Mouse (Mus musculus): ENCODE results near the gene Ccdc87. TPM values are rescaled to one million over a fixed set of nuclear protein-coding genes. Genes with fewer than 3 reads are reported as not detected.
A peak's percentile ranks its signal among the peaks of the same experiment; 100 is the strongest.
"Not testable (repeated sequence)": the region's sequence is repeated elsewhere in the genome, so short reads cannot be mapped to it uniquely, and the experiment has no call there.

Ccdc87 gene
- polyA plus RNA-seq, 1 experiment from 2014 or later, result 0.07 TPM

DNA sequence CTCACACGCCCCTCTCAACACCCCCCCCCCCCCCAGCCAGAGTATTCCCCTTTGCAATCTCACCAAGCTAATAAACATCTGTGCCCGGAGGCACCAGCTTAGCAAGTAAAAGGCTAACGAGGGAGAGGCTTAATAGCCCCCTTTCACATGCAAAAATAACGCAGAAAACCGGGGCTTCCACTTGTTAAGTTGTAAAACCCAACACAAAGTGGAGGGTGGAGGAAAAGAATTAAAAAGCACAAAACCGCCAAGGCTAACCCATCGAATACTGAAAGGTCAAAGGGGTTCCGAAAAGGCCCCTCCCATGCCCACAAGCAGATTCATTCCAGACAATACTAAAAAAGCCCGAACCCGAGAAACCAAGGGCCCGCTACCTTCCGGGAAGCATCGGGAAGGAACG, 28.9 kb upstream of the Ccdc87 start:
- Histone ChIP-seq H3K4me2 (replicated peaks; ENCODE audit: low read depth, low read length) (peak overlapping the region; percentile 91), H3K27me3 (ENCODE audit: control insufficient read depth, insufficient read depth, low read length) (no peaks in the 10 kb centered on the region), H3K36me3 (ENCODE audit: control insufficient read depth, insufficient read depth, low read length) (no peaks in the 10 kb centered on the region), H3K27ac (ENCODE audit: low read length) (no peak overlapping the region), H3K4me1 (ENCODE audit: control insufficient read depth, insufficient read depth, low read length) (peaks cover 11% of the 10 kb centered on the region), H3K9ac (replicated peaks; ENCODE audit: low read depth, low read length) (peak overlapping the region; percentile 76), H3K4me3 (ENCODE audit: low read depth, low read length) (peak overlapping the region; percentile 93), H3K9me3 (ENCODE audit: control insufficient read depth, low read depth, low read length) (no peaks in the 10 kb centered on the region)
- ATAC-seq (ENCODE audit: insufficient number of reproducible peaks, insufficient read depth, low FRiP score, low read depth), result no peak
- WGBS, result under 1% methylated on average over 14 of the region's 14 CpGs

DNA sequence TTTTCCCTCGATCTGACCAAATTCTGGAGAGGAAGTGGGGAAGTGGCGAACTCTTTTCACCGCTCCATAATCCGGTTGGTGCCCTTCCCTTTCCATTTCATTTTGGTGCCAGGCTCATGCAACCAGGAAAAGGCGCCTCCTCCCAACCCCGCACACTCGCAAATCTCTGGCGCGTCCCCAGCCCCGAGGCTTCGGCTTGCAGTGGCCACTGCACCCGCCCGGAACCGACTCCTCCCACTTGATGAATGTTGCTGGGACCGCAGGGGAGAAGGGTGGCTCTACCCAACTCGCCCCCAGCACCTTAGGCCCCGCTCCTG, 28.5 kb upstream of the Ccdc87 start:
- Histone ChIP-seq H3K9ac (replicated peaks; ENCODE audit: low read depth, low read length) (peak overlapping the region; percentile 76), H3K4me2 (replicated peaks; ENCODE audit: low read depth, low read length) (peak overlapping the region; percentile 91), H3K9me3 (ENCODE audit: control insufficient read depth, low read depth, low read length) (no peaks in the 10 kb centered on the region), H3K4me1 (ENCODE audit: control insufficient read depth, insufficient read depth, low read length) (peaks cover 11% of the 10 kb centered on the region), H3K4me3 (ENCODE audit: low read depth, low read length) (peak overlapping the region; percentile 93), H3K27me3 (ENCODE audit: control insufficient read depth, insufficient read depth, low read length) (no peaks in the 10 kb centered on the region), H3K27ac (ENCODE audit: low read length) (peak overlapping the region; percentile 95), H3K36me3 (ENCODE audit: control insufficient read depth, insufficient read depth, low read length) (no peaks in the 10 kb centered on the region)
- WGBS, result under 1% methylated on average over 17 of the region's 17 CpGs
- no peak for ATAC-seq (ENCODE audit: insufficient number of reproducible peaks, insufficient read depth, low FRiP score, low read depth)

DNA sequence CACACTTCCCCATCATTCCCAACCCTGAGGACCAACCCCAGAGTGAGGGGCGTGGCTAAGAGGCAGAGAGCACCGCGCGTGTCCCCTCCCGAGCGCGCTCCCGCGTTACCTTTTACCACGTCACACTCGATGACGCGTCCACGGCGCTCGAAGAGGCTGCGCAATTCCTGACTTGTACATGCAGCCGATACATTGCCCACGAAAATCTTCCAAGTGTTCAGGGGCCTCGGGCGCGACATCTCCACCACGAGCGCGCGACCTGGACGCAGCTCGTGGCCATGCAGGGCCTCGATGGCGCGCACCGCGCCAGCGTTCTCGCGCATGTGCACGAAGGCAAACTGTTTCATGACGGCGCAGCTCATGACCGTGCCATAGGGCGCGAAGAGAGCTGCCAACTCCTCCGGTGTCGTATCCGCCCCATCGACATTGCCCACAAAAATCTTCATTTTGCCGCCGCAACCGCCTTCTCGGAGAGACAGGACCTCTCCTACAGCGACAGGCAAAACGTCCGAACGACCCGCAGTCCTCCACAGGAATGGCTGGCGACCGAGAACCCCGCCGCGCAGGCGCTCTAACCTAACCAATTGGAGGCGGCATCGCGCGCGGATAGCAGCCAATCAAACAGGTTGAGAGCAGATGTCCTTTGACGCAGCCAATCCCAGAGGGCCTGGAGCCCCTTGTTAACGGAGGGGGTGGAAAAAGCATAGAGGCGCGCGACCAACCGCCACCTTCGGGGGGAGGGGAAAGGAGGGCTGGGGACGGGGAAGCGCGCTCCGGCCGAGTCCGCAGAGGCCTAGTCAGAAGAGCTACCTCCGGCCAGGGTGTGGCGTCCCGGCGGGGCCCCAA, 27.9 kb upstream of the Ccdc87 start, which contains the start of the genes Gm21992 and Rbm14:
Gm21992 (minus strand) TSS at position 550 of the 846 bp plus-strand sequence.
Rbm14 (minus strand) TSS at position 572 of the 846 bp plus-strand sequence.
- H3K4me3 ChIP-seq (ENCODE audit: low read depth, low read length), result peak within 1 kb of the TSS; percentile 93
- peak within 1 kb of the TSS; percentile 91 for H3K4me2 ChIP-seq (replicated peaks; ENCODE audit: low read depth, low read length)
- peaks cover 11% of the 10 kb centered on the region for H3K4me1 ChIP-seq (ENCODE audit: control insufficient read depth, insufficient read depth, low read length)
- H3K36me3 ChIP-seq (ENCODE audit: control insufficient read depth, insufficient read depth, low read length), result no peaks in the 10 kb centered on the region
- under 1% methylated on average over 83 of the region's 83 CpGs for WGBS
- peak within 1 kb of the TSS; percentile 95 for H3K27ac ChIP-seq (ENCODE audit: low read length)
- H3K27me3 ChIP-seq (ENCODE audit: control insufficient read depth, insufficient read depth, low read length), result no peaks in the 10 kb centered on the region
- H3K9ac ChIP-seq (replicated peaks; ENCODE audit: low read depth, low read length), result peak within 1 kb of the TSS; percentile 76
- ATAC-seq (ENCODE audit: insufficient number of reproducible peaks, insufficient read depth, low FRiP score, low read depth), result peak; percentile 99
- no peaks in the 10 kb centered on the region for H3K9me3 ChIP-seq (ENCODE audit: control insufficient read depth, low read depth, low read length)

DNA sequence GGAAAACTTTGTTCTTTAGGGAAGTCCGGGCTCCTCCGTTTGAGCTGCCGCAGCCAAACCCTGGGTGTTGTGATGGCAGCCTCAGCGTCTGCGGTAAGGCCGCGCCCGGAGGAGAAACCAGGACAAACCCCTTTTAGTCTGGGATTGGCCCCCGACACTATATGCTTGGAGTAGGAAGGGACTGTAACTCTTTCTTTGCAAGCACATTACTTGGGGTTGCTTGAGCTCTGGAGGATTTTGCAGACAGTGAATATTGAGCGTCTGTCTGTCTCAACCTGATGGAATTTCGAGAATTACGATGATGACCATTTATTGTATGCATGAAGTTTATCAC, 27.3 kb upstream of the Ccdc87 start:
- no peak; the same call in 1 of the 2 replicates for ATAC-seq (ENCODE audit: insufficient number of reproducible peaks, insufficient read depth, low FRiP score, low read depth)
- no peaks in the 10 kb centered on the region for H3K9me3 ChIP-seq (ENCODE audit: control insufficient read depth, low read depth, low read length)
- 3% methylated on average over 12 of the region's 12 CpGs for WGBS

DNA sequence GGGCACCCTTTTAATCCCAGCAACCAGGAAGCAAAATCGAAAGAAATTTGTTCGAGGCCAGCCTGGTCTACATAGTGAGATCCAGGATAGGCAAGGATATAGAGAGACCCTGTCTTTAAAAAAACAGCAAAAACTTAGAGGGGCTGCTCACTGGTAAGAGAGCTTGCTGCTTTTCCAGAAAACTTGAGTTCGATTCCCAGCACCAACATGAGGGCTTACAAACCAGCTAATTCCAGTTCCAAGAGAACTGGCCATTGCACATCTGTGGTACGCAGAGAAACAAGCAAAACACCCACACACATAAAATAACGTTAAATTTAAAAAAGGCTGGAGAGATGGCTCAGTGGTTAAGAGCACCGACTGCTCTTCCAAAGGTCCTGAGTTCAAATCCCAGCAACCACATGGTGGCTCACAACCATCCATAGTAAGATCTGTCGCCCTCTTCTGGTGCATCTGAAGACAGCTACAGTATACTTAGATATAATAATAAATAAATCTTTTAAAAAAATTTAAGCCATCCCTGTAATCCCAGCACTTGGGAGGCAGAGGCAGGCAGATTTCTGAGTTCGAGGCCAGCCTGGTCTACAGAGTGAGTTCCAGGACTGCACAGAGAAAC, 26.7 kb upstream of the Ccdc87 start:
- Histone ChIP-seq H3K4me3 (ENCODE audit: low read depth, low read length) (peak overlapping the region; percentile 93), H3K9ac (replicated peaks; ENCODE audit: low read depth, low read length) (peak overlapping the region; percentile 71; the same call in 1 of the 2 replicates), H3K27ac (ENCODE audit: low read length) (peak overlapping the region; percentile 95), H3K4me1 (ENCODE audit: control insufficient read depth, insufficient read depth, low read length) (peaks cover 11% of the 10 kb centered on the region), H3K4me2 (replicated peaks; ENCODE audit: low read depth, low read length) (peak overlapping the region; percentile 46)
- WGBS, result 77% methylated on average over 8 of the region's 8 CpGs
- H3K36me3 ChIP-seq (ENCODE audit: control insufficient read depth, insufficient read depth, low read length); ATAC-seq (ENCODE audit: insufficient number of reproducible peaks, insufficient read depth, low FRiP score, low read depth); H3K27me3 ChIP-seq (ENCODE audit: control insufficient read depth, insufficient read depth, low read length); H3K9me3 ChIP-seq (ENCODE audit: control insufficient read depth, low read depth, low read length): not testable (repeated sequence)

More for the DNA sequence above, 27.3 kb upstream of the Ccdc87 start:
- H3K4me3 ChIP-seq (ENCODE audit: low read depth, low read length), result peak overlapping the region; percentile 93
- H3K27me3 ChIP-seq (ENCODE audit: control insufficient read depth, insufficient read depth, low read length), result no peaks in the 10 kb centered on the region
- peak overlapping the region; percentile 71 for H3K9ac ChIP-seq (replicated peaks; ENCODE audit: low read depth, low read length)
- no peaks in the 10 kb centered on the region for H3K36me3 ChIP-seq (ENCODE audit: control insufficient read depth, insufficient read depth, low read length)
- peaks cover 11% of the 10 kb centered on the region for H3K4me1 ChIP-seq (ENCODE audit: control insufficient read depth, insufficient read depth, low read length)
- H3K4me2 ChIP-seq (replicated peaks; ENCODE audit: low read depth, low read length), result peak overlapping the region; percentile 46
- H3K27ac ChIP-seq (ENCODE audit: low read length), result peak overlapping the region; percentile 95

DNA sequence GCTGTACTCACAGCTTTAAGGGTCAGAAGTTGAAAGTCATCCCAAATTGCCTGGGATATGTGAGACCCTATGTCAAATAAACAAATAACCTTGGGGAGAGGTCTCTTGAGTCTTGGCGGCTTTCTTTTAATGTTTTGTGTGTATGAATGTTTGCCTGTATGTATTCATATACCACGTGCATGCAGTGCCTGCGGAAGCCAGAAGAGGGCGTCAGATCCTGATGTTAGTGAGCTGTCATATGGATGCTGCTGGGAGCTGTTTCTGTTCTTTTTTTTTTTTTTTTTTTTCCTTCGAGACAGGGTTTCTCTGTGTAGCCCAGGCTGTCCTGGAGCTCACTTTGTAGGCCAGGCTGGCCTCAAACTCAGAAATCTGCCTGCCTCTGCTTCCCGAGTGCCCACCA, 26.2 kb upstream of the Ccdc87 start:
- Histone ChIP-seq H3K27me3 (ENCODE audit: control insufficient read depth, insufficient read depth, low read length) (no peaks in the 10 kb centered on the region), H3K27ac (ENCODE audit: low read length) (no peak overlapping the region), H3K4me3 (ENCODE audit: low read depth, low read length) (no peak overlapping the region), H3K4me2 (replicated peaks; ENCODE audit: low read depth, low read length) (no peak overlapping the region), H3K36me3 (ENCODE audit: control insufficient read depth, insufficient read depth, low read length) (no peaks in the 10 kb centered on the region), H3K4me1 (ENCODE audit: control insufficient read depth, insufficient read depth, low read length) (peaks cover 11% of the 10 kb centered on the region), H3K9ac (replicated peaks; ENCODE audit: low read depth, low read length) (no peak overlapping the region), H3K9me3 (ENCODE audit: control insufficient read depth, low read depth, low read length) (no peaks in the 10 kb centered on the region)
- 82% methylated on average over 6 of the region's 6 CpGs for WGBS
- ATAC-seq (ENCODE audit: insufficient number of reproducible peaks, insufficient read depth, low FRiP score, low read depth), result no peak

DNA sequence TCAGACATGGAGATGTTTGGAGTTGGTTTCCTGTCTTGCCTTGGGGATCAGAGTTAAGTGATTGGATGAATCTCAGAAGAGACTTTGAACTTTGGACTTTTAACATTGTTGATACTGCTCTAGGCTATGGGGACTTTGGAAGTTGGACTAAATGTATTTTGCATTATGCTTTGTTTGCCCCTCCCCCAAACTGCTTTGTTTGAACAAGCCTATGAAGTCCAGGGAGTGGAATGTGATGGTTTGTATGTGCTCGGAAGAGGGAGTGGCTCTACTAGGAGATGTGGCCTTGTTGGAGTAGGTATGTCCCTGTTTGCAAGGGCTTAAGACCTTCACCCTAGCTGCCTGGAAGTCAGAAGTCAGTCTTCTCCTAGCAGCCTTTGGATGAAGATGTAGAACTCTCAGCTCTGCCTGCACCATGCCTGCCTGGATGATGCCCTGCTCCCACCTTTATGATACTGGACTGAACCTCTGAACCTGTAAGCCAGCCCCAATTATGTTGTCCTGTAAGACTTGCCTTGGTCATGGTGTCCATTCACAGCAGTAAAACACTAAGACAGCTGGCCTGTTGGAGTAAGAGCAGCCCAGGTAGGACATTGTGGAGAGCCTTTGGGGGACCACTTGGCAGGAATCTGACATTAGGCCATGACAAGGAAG, 21.9 kb upstream of the Ccdc87 start:
- no peaks in the 10 kb centered on the region for H3K27me3 ChIP-seq (ENCODE audit: control insufficient read depth, insufficient read depth, low read length)
- no peak overlapping the region for H3K27ac ChIP-seq (ENCODE audit: low read length)
- no peak overlapping the region for H3K4me3 ChIP-seq (ENCODE audit: low read depth, low read length)
- 36% methylated on average over 1 of the region's 1 CpGs for WGBS
- no peaks in the 10 kb centered on the region for H3K36me3 ChIP-seq (ENCODE audit: control insufficient read depth, insufficient read depth, low read length)
- no peaks in the 10 kb centered on the region for H3K9me3 ChIP-seq (ENCODE audit: control insufficient read depth, low read depth, low read length)
- no peak overlapping the region for H3K4me2 ChIP-seq (replicated peaks; ENCODE audit: low read depth, low read length)
- ATAC-seq (ENCODE audit: insufficient number of reproducible peaks, insufficient read depth, low FRiP score, low read depth), result peak; percentile 49; the same call in 1 of the 2 replicates
- no peak overlapping the region for H3K9ac ChIP-seq (replicated peaks; ENCODE audit: low read depth, low read length)
- no peaks in the 10 kb centered on the region for H3K4me1 ChIP-seq (ENCODE audit: control insufficient read depth, insufficient read depth, low read length)

DNA sequence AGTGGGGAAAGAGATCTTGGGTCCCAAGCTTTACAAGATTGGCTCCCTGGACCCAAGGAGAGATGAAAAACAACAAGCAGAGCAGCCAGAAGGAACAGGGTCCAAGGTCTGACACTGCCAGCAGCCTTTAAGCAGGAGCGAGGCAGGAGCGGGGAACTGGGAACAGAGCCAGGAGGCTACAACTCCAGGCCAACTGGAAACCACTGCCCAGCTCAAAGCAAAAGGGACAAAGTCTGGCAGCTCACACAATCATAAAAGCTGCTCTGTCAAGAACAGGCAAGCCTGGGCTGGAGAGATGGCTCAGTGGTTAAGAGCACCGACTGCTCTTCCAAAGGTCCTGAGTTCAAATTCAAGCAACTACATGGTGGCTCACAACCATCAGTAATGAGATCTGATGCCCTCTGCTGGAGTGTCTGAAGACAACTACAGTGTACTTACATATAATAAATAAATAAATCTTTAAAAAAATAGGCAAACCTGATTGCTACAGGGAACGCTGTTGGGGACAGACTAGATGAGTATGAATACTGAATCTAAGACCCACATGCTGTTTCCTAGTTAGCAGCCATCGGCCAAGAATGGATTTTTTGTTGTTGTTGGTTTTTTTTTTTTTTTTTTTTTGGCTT, 18.4 kb upstream of the Ccdc87 start:
- H3K4me3 ChIP-seq (ENCODE audit: low read depth, low read length), result no peak overlapping the region
- H3K36me3 ChIP-seq (ENCODE audit: control insufficient read depth, insufficient read depth, low read length), result peaks cover 3% of the 10 kb centered on the region; the same call in 1 of the 2 replicates
- 75% methylated on average over 5 of the region's 5 CpGs for WGBS
- no peaks in the 10 kb centered on the region for H3K27me3 ChIP-seq (ENCODE audit: control insufficient read depth, insufficient read depth, low read length)
- no peak overlapping the region for H3K27ac ChIP-seq (ENCODE audit: low read length)
- no peaks in the 10 kb centered on the region for H3K4me1 ChIP-seq (ENCODE audit: control insufficient read depth, insufficient read depth, low read length)
- no peak overlapping the region for H3K4me2 ChIP-seq (replicated peaks; ENCODE audit: low read depth, low read length)
- ATAC-seq (ENCODE audit: insufficient number of reproducible peaks, insufficient read depth, low FRiP score, low read depth), result peak; percentile 14; the same call in 1 of the 2 replicates
- H3K9ac ChIP-seq (replicated peaks; ENCODE audit: low read depth, low read length), result no peak overlapping the region
- no peaks in the 10 kb centered on the region for H3K9me3 ChIP-seq (ENCODE audit: control insufficient read depth, low read depth, low read length)

All from stomach, embryonic 14.5 days (tissue).